Mouse (Mus musculus): ENCODE results near the gene Sync. TPM values are rescaled to one million over a fixed set of nuclear protein-coding genes. Genes with fewer than 3 reads are reported as not detected.

Gene Sync
- polyA plus RNA-seq, 1 experiment from 2014 or later: 0.63 TPM

GRCm38 (mm10) chr4:129342705-129343104, 55.3 kb downstream of the Sync start:
- WGBS: 84% methylated on average over 2 of the region's 2 CpGs
- peaks cover 12% of the 10 kb centered on the region; the same call in 1 of the 2 replicates for H3K36me3 ChIP-seq (ENCODE audit: insufficient read depth, low read length)
- no peak overlapping the region for H3K4me2 ChIP-seq (ENCODE audit: low read length)
- no peak overlapping the region for H3K9ac ChIP-seq (ENCODE audit: low read depth, low read length)
- H3K4me3 ChIP-seq (replicated peaks; ENCODE audit: low read depth, low read length): no peak overlapping the region
- H3K4me1 ChIP-seq (replicated peaks; ENCODE audit: insufficient read depth, low read length): no peaks in the 10 kb centered on the region
- ATAC-seq (replicated peaks; ENCODE audit: low FRiP score, low read depth) (no peak), DNase-seq (ENCODE audit: low spot score) (no peak)
- no peak overlapping the region for H3K27ac ChIP-seq
- TF ChIP-seq CTCF (IDR thresholded peaks at IDR 0.05; ENCODE audit: low read depth): no peak
- no peaks in the 10 kb centered on the region for H3K9me3 ChIP-seq (replicated peaks; ENCODE audit: low read length)
- no peaks in the 10 kb centered on the region for H3K27me3 ChIP-seq (ENCODE audit: insufficient read depth, low read length)

GRCm38 (mm10) chr4:129346481-129347154, 59.2 kb downstream of the Sync start:
- DNase-seq (ENCODE audit: low spot score) (no peak), ATAC-seq (replicated peaks; ENCODE audit: low FRiP score, low read depth) (no peak)
- Histone ChIP-seq H3K4me3 (replicated peaks; ENCODE audit: low read depth, low read length) (no peak overlapping the region), H3K27ac (no peak overlapping the region), H3K27me3 (ENCODE audit: insufficient read depth, low read length) (no peaks in the 10 kb centered on the region), H3K4me2 (ENCODE audit: low read length) (no peak overlapping the region), H3K4me1 (replicated peaks; ENCODE audit: insufficient read depth, low read length) (no peaks in the 10 kb centered on the region), H3K9me3 (replicated peaks; ENCODE audit: low read length) (no peaks in the 10 kb centered on the region), H3K9ac (ENCODE audit: low read depth, low read length) (no peak overlapping the region), H3K36me3 (ENCODE audit: insufficient read depth, low read length) (peaks cover 8% of the 10 kb centered on the region; the same call in 1 of the 2 replicates)
- 49% methylated on average over 15 of the region's 15 CpGs for WGBS
- no peak for TF ChIP-seq CTCF (IDR thresholded peaks at IDR 0.05; ENCODE audit: low read depth)

- ATAC-seq (replicated peaks; ENCODE audit: low FRiP score, low read depth): peak; percentile 74
- H3K4me1 ChIP-seq (replicated peaks; ENCODE audit: insufficient read depth, low read length): no peaks in the 10 kb centered on the region
Measured at GRCm38 (mm10) chr4:129350644-129351043, 63.2 kb downstream of the Sync start.

GRCm38 (mm10) chr4:129351111-129351510, 63.7 kb downstream of the Sync start:
- no peak for ATAC-seq (replicated peaks; ENCODE audit: low FRiP score, low read depth)
- DNase-seq (ENCODE audit: low spot score): no peak
- no peaks in the 10 kb centered on the region for H3K9me3 ChIP-seq (replicated peaks; ENCODE audit: low read length)
- H3K36me3 ChIP-seq (ENCODE audit: insufficient read depth, low read length): 0 out of 2 replicates have a peak, but pooled peaks cover 2% of the 10 kb centered on the region
- H3K27me3 ChIP-seq (ENCODE audit: insufficient read depth, low read length): no peaks in the 10 kb centered on the region
- no peak overlapping the region for H3K4me3 ChIP-seq (replicated peaks; ENCODE audit: low read depth, low read length)
- no peak for TF ChIP-seq CTCF (IDR thresholded peaks at IDR 0.05; ENCODE audit: low read depth)
- H3K27ac ChIP-seq: no peak overlapping the region
- no peaks in the 10 kb centered on the region for H3K4me1 ChIP-seq (replicated peaks; ENCODE audit: insufficient read depth, low read length)
- no peak overlapping the region for H3K4me2 ChIP-seq (ENCODE audit: low read length)
- 70% methylated on average over 6 of the region's 6 CpGs for WGBS
- no peak overlapping the region for H3K9ac ChIP-seq (ENCODE audit: low read depth, low read length)

More at GRCm38 (mm10) chr4:129350644-129351043, 63.2 kb downstream of the Sync start:
- Histone ChIP-seq H3K36me3 (ENCODE audit: insufficient read depth, low read length) (no peaks in the 10 kb centered on the region), H3K27me3 (ENCODE audit: insufficient read depth, low read length) (no peaks in the 10 kb centered on the region), H3K4me2 (ENCODE audit: low read length) (no peak overlapping the region), H3K4me3 (replicated peaks; ENCODE audit: low read depth, low read length) (no peak overlapping the region), H3K27ac (no peak overlapping the region), H3K9me3 (replicated peaks; ENCODE audit: low read length) (no peaks in the 10 kb centered on the region), H3K9ac (ENCODE audit: low read depth, low read length) (no peak overlapping the region)
- TF ChIP-seq CTCF (IDR thresholded peaks at IDR 0.05; ENCODE audit: low read depth): peak; percentile 94
- peak; percentile 89 for DNase-seq (ENCODE audit: low spot score)
- 9% methylated on average over 1 of the region's 1 CpGs for WGBS

- ATAC-seq (replicated peaks; ENCODE audit: low FRiP score, low read depth) (no peak), DNase-seq (ENCODE audit: low spot score) (no peak)
- Histone ChIP-seq H3K27ac (no peak overlapping the region), H3K4me2 (ENCODE audit: low read length) (no peak overlapping the region), H3K36me3 (ENCODE audit: insufficient read depth, low read length) (0 out of 2 replicates have a peak, but pooled peaks cover 5% of the 10 kb centered on the region), H3K9ac (ENCODE audit: low read depth, low read length) (no peak overlapping the region), H3K4me3 (replicated peaks; ENCODE audit: low read depth, low read length) (no peak overlapping the region), H3K4me1 (replicated peaks; ENCODE audit: insufficient read depth, low read length) (no peaks in the 10 kb centered on the region), H3K9me3 (replicated peaks; ENCODE audit: low read length) (no peaks in the 10 kb centered on the region), H3K27me3 (ENCODE audit: insufficient read depth, low read length) (no peaks in the 10 kb centered on the region)
- no peak for TF ChIP-seq CTCF (IDR thresholded peaks at IDR 0.05; ENCODE audit: low read depth)
- WGBS: 87% methylated on average over 12 of the region's 12 CpGs
Measured at GRCm38 (mm10) chr4:129353176-129353575, 65.8 kb downstream of the Sync start.

GRCm38 (mm10) chr4:129354236-129354635, 66.8 kb downstream of the Sync start:
- no peak overlapping the region for H3K4me2 ChIP-seq (ENCODE audit: low read length)
- H3K27me3 ChIP-seq (ENCODE audit: insufficient read depth, low read length): no peaks in the 10 kb centered on the region
- WGBS: 69% methylated on average over 15 of the region's 15 CpGs
- no peak overlapping the region for H3K27ac ChIP-seq
- no peak for DNase-seq (ENCODE audit: low spot score)
- no peak for TF ChIP-seq CTCF (IDR thresholded peaks at IDR 0.05; ENCODE audit: low read depth)
- no peak for ATAC-seq (replicated peaks; ENCODE audit: low FRiP score, low read depth)
- H3K9ac ChIP-seq (ENCODE audit: low read depth, low read length): no peak overlapping the region
- no peak overlapping the region for H3K4me3 ChIP-seq (replicated peaks; ENCODE audit: low read depth, low read length)
- 0 out of 2 replicates have a peak, but pooled peaks cover 5% of the 10 kb centered on the region for H3K36me3 ChIP-seq (ENCODE audit: insufficient read depth, low read length)
- H3K4me1 ChIP-seq (replicated peaks; ENCODE audit: insufficient read depth, low read length): no peaks in the 10 kb centered on the region
- H3K9me3 ChIP-seq (replicated peaks; ENCODE audit: low read length): no peaks in the 10 kb centered on the region

Measured in kidney, postnatal 0 days (tissue).